Mouse (Mus musculus) midbrain, postnatal 0 days (tissue): ENCODE results near the gene Nps. TPM values are rescaled to one million over a fixed set of nuclear protein-coding genes. Genes with fewer than 3 reads are reported as not detected.

Experiments used
- ATAC-seq: fragments of 200-750 bp; cut with Nextera tagmentation; 2 replicates; pipeline ENCODE4 v1.8.0; 2017; ENCODE audit warnings: moderate number of reproducible peaks, mild to moderate bottlenecking, moderate TSS enrichment, moderate library complexity; ENCODE audit not compliant: low FRiP score
- DNase-seq: peaks from one replicate; pipeline ENCODE4 v3.0.0-alpha.2; 2015; ENCODE audit warnings: low spot score
- H3K27ac ChIP-seq: fragments of 300-500 bp; sonication (generic); 2 replicates; pipeline ENCODE4 v1.5.1; 2014; ENCODE audit warnings: low read depth, mild to moderate bottlenecking, low read length, mixed read lengths
- H3K27me3 ChIP-seq: fragments of 300-500 bp; sonication (generic); 2 replicates; pipeline ENCODE4 v1.6.1; 2014; ENCODE audit warnings: low read length, control low read depth, mixed read lengths; ENCODE audit not compliant: insufficient read depth
- H3K36me3 ChIP-seq: fragments of 300-500 bp; sonication (generic); 2 replicates; pipeline ENCODE4 v1.6.1; 2014; ENCODE audit warnings: low read length, control low read depth, mixed read lengths; ENCODE audit not compliant: insufficient read depth
- H3K4me1 ChIP-seq: fragments of 300-500 bp; sonication (generic); 2 replicates; pipeline ENCODE4 v1.6.1; 2014; ENCODE audit warnings: mild to moderate bottlenecking, control low read depth, antibody characterized with exemption, low read length, mixed read lengths; ENCODE audit not compliant: insufficient read depth
- H3K4me2 ChIP-seq: fragments of 300-500 bp; sonication (generic); 2 replicates; pipeline ENCODE4 v1.6.1; 2014; ENCODE audit warnings: low read depth, mild to moderate bottlenecking, low read length, mixed read lengths; ENCODE audit not compliant: poor library complexity, severe bottlenecking
- H3K4me3 ChIP-seq: fragments of 300-500 bp; sonication (generic); 2 replicates; pipeline ENCODE4 v1.5.1; 2014; ENCODE audit warnings: low read depth, mild to moderate bottlenecking, low read length, moderate library complexity
- H3K9ac ChIP-seq: fragments of 300-500 bp; sonication (generic); replicated peaks from 2 replicates; pipeline ENCODE4 v1.6.1; 2014; ENCODE audit warnings: mild to moderate bottlenecking, low read length, moderate library complexity, mixed read lengths; ENCODE audit not compliant: poor library complexity, severe bottlenecking
- H3K9me3 ChIP-seq: fragments of 300-500 bp; sonication (generic); 2 replicates; pipeline ENCODE4 v1.6.1; 2016; ENCODE audit warnings: low read length, control low read depth
- CTCF ChIP-seq: IDR thresholded peaks from 2 replicates; pipeline ENCODE4 v1.5.1; 2016; ENCODE audit warnings: antibody characterized with exemption, mild to moderate bottlenecking
- WGBS: fragments of 180-500 bp; shearing (Covaris S2); extraction: QIAGEN DNeasy Blood & Tissue Kit; methylation state at CpG from one replicate; pipeline ENCODE4 v1.1.7; 2014; 5-methylcytosine and 5-hydroxymethylcytosine counted together
- polyA plus RNA-seq: library from polyadenylated mRNA; unstranded; fragments of >200 nt; fragmentation: Nextera tagmentation; extraction: Ambion mirVana; gene quantifications from 2 replicates; pipeline ENCODE4 v1.2.1, GENCODE M21; 2015
- total RNA-seq: library from RNA; depleted of rRNA; stranded (reverse); fragments of >200 nt; gene quantifications from 2 replicates; pipeline ENCODE4 v1.2.3, GENCODE M21; 2014

Gene Nps
- total and polyA plus RNA-seq, 2 experiments from 2014 or later, result not detected

DNA sequence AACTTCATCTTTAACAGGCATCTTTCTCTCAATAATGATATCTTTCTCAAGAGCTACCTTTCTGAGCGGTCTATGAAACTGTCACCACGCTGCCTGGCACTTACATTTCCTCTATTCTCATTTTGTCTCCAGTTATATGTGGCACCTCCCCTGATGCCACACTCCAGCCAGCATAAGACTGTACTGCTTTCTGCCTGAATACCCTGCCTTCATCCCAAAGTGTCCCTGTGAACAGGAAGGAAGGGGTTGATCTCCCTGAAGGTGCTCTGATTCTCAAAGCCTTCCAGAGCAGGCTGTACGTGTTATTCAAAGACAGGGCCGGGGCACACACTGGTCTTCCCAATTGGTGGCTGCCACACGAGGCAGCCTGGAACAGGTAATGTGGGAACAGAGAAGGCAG is 12.1 kb upstream of the Nps start:
- H3K4me1 ChIP-seq, result no peaks in the 10 kb centered on the region
- H3K27ac ChIP-seq, result no peak overlapping the region
- ATAC-seq, result no peak
- no peak overlapping the region for H3K4me2 ChIP-seq
- no peak for DNase-seq
- no peak overlapping the region for H3K9ac ChIP-seq
- no peaks in the 10 kb centered on the region for H3K27me3 ChIP-seq
- 92% methylated on average over 5 of the region's 5 CpGs for WGBS
- no peak for TF ChIP-seq CTCF
- H3K36me3 ChIP-seq, result no peaks in the 10 kb centered on the region
- H3K4me3 ChIP-seq, result no peak overlapping the region
- no peaks in the 10 kb centered on the region for H3K9me3 ChIP-seq

- TF ChIP-seq CTCF, result no peak
- Histone ChIP-seq H3K9me3 (no peaks in the 10 kb centered on the region), H3K27me3 (no peaks in the 10 kb centered on the region), H3K9ac (no peak overlapping the region), H3K4me3 (no peak overlapping the region), H3K4me1 (no peaks in the 10 kb centered on the region), H3K27ac (no peak overlapping the region), H3K36me3 (no peaks in the 10 kb centered on the region), H3K4me2 (no peak overlapping the region)
- DNase-seq (no peak), ATAC-seq (no peak)
- 97% methylated on average over 2 of the region's 2 CpGs for WGBS
Measured at GRCm38 (mm10) chr7:135253249-135253648, 5.3 kb upstream of the Nps start.

GRCm38 (mm10) chr7:135254423-135254822 is 4.1 kb upstream of the Nps start:
- Histone ChIP-seq H3K9ac (no peak overlapping the region), H3K27me3 (no peaks in the 10 kb centered on the region), H3K4me3 (no peak overlapping the region), H3K4me2 (no peak overlapping the region), H3K27ac (no peak overlapping the region), H3K36me3 (no peaks in the 10 kb centered on the region), H3K4me1 (no peaks in the 10 kb centered on the region), H3K9me3 (no peaks in the 10 kb centered on the region)
- no peak for TF ChIP-seq CTCF
- no peak for ATAC-seq
- 93% methylated on average over 2 of the region's 2 CpGs for WGBS
- DNase-seq, result no peak

DNA sequence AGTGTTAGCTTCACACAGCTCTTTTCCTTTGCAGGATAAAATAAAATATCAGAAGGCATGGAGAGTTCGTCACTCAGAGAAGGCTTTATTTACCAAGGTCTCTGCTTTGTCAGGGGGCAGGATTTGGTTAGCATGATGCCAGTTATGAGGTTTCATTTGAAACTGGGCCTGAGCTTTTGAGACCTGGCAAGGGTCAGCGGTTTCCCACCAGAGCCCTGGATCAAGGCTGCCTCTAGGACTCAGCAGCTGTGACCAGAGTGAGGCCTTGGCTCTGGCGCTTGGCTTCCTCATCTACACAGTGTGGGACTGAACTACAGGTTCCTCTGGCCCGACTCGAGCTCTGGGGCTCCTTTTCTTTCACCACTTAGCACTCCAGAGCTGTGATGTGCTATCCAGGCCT is 12.5 kb downstream of the Nps start:
- DNase-seq (no peak), ATAC-seq (no peak)
- H3K27me3 ChIP-seq, result no peaks in the 10 kb centered on the region
- no peak for TF ChIP-seq CTCF
- WGBS, result 90% methylated on average over 5 of the region's 5 CpGs
- H3K27ac ChIP-seq, result no peak overlapping the region
- H3K36me3 ChIP-seq, result no peaks in the 10 kb centered on the region
- H3K4me2 ChIP-seq, result no peak overlapping the region
- H3K9me3 ChIP-seq, result no peaks in the 10 kb centered on the region
- H3K9ac ChIP-seq, result no peak overlapping the region
- H3K4me3 ChIP-seq, result no peak overlapping the region
- H3K4me1 ChIP-seq, result no peaks in the 10 kb centered on the region

GRCm38 (mm10) chr7:135283212-135283611 is 24.7 kb downstream of the Nps start:
- H3K4me1 ChIP-seq, result no peaks in the 10 kb centered on the region
- no peak overlapping the region for H3K4me2 ChIP-seq
- no peak overlapping the region for H3K9ac ChIP-seq
- no peaks in the 10 kb centered on the region for H3K27me3 ChIP-seq
- H3K27ac ChIP-seq, result no peak overlapping the region
- no peaks in the 10 kb centered on the region for H3K9me3 ChIP-seq
- H3K36me3 ChIP-seq, result no peaks in the 10 kb centered on the region
- ATAC-seq, result no peak
- WGBS, result 98% methylated on average over 3 of the region's 3 CpGs
- no peak for DNase-seq
- no peak overlapping the region for H3K4me3 ChIP-seq
- no peak for TF ChIP-seq CTCF

GRCm38 (mm10) chr7:135289976-135290375 is 31.5 kb downstream of the Nps start:
- TF ChIP-seq CTCF, result no peak
- no peak overlapping the region for H3K27ac ChIP-seq
- no peaks in the 10 kb centered on the region for H3K36me3 ChIP-seq
- 89% methylated on average over 3 of the region's 3 CpGs for WGBS
- no peak overlapping the region for H3K4me2 ChIP-seq
- no peak overlapping the region for H3K4me3 ChIP-seq
- no peaks in the 10 kb centered on the region for H3K4me1 ChIP-seq
- no peaks in the 10 kb centered on the region for H3K9me3 ChIP-seq
- H3K27me3 ChIP-seq, result no peaks in the 10 kb centered on the region
- DNase-seq, result no peak
- no peak for ATAC-seq
- H3K9ac ChIP-seq, result no peak overlapping the region
